Mouse (Mus musculus) C2C12 (cell line): Measurements from ENCODE around the gene Olfr1416. TPM values are rescaled to one million over a fixed set of nuclear protein-coding genes. Genes with fewer than 3 reads are reported as not detected.

ENCODE experiments used
- H3K27me3 ChIP-seq: one replicate; pipeline ENCODE4 v1.6.1; 2011; ENCODE audit not compliant: control insufficient read depth, insufficient read depth, insufficient read length
- H3K36me3 ChIP-seq: one replicate; pipeline ENCODE4 v1.6.1; 2011; ENCODE audit not compliant: control insufficient read depth, insufficient read depth
- H3K4me3 ChIP-seq: one replicate; pipeline ENCODE4 v1.5.1; 2011; ENCODE audit warnings: mild to moderate bottlenecking, control low read depth; ENCODE audit not compliant: poor library complexity, insufficient read depth, severe bottlenecking
- H3K79me2 ChIP-seq: one replicate; pipeline ENCODE4 v1.6.1; 2011; ENCODE audit not compliant: control insufficient read depth, insufficient read depth
- H3K79me3 ChIP-seq: one replicate; pipeline ENCODE4 v1.6.1; 2011; ENCODE audit warnings: low read depth, control low read depth
- H3ac ChIP-seq: one replicate; pipeline ENCODE3; 2011; ENCODE audit warnings: low read depth; ENCODE audit not compliant: control insufficient read depth, insufficient read length
- CEBPB ChIP-seq: IDR thresholded peaks from one replicate; pipeline ENCODE4 v1.6.1; 2011; ENCODE audit warnings: low read depth, mild to moderate bottlenecking, control low read depth, moderate library complexity
- CTCF ChIP-seq: IDR thresholded peaks from one replicate; pipeline ENCODE4 v1.5.1; 2011; ENCODE audit not compliant: control insufficient read depth, insufficient read depth, insufficient read length
- FOSL1 ChIP-seq: IDR thresholded peaks from one replicate; pipeline ENCODE4 v1.8.0; 2011; ENCODE audit warnings: mild to moderate bottlenecking, low read length; ENCODE audit not compliant: poor library complexity, insufficient read depth, severe bottlenecking
- MAX ChIP-seq: IDR thresholded peaks from one replicate; pipeline ENCODE4 v1.6.1; 2011; ENCODE audit warnings: mild to moderate bottlenecking, control low read depth
- MYOD1 ChIP-seq: IDR thresholded peaks from one replicate; pipeline ENCODE4 v1.6.1; 2011; ENCODE audit warnings: low read depth; ENCODE audit not compliant: control insufficient read depth, insufficient read length
- MYOG ChIP-seq: IDR thresholded peaks from one replicate; pipeline ENCODE4 v1.6.1; 2011; ENCODE audit not compliant: control insufficient read depth, insufficient read length; ENCODE audit errors: extremely low read depth
- USF1 ChIP-seq: IDR thresholded peaks from one replicate; pipeline ENCODE4 v1.6.1; 2011; ENCODE audit warnings: low read depth, mild to moderate bottlenecking, control low read depth, moderate library complexity
- polyA plus RNA-seq: library from polyadenylated mRNA; unstranded; fragments of >200 nt; fragmentation: generic; extraction: Trizol; gene quantifications from one replicate; pipeline ENCODE4 v1.2.1, GENCODE M21; 2012; ENCODE audit warnings: missing spikeins

The Olfr1416 gene
- polyA plus RNA-seq, 1 experiment = not detected

GRCm38 (mm10) chr1:92453751-92454445 is 31.0 kb downstream of the Olfr1416 start:
- H3K27me3 ChIP-seq = no peaks in the 10 kb centered on the region
- no peak for TF ChIP-seq FOSL1
- peak; percentile 63 for TF ChIP-seq CEBPB
- no peaks in the 10 kb centered on the region for H3K79me3 ChIP-seq
- peaks cover 92% of the 10 kb centered on the region for H3K36me3 ChIP-seq
- no peak overlapping the region for H3ac ChIP-seq
- H3K79me2 ChIP-seq = no peaks in the 10 kb centered on the region
- H3K4me3 ChIP-seq = no peak overlapping the region

- Histone ChIP-seq H3K79me3 (no peaks in the 10 kb centered on the region), H3K27me3 (no peaks in the 10 kb centered on the region), H3K4me3 (no peak overlapping the region), H3ac (no peak overlapping the region), H3K79me2 (no peaks in the 10 kb centered on the region), H3K36me3 (peaks cover 86% of the 10 kb centered on the region)
- TF ChIP-seq CEBPB (no peak), USF1 (no peak), CTCF (no peak), MYOD1 (no peak), MAX (no peak), MYOG (no peak), FOSL1 (no peak)
Observed at GRCm38 (mm10) chr1:92448293-92448692, 36.6 kb downstream of the Olfr1416 start.

GRCm38 (mm10) chr1:92441453-92442063 is 43.4 kb downstream of the Olfr1416 start:
- Histone ChIP-seq H3K79me2 (no peaks in the 10 kb centered on the region), H3K4me3 (no peak overlapping the region), H3ac (no peak overlapping the region), H3K27me3 (no peaks in the 10 kb centered on the region), H3K36me3 (peaks cover 62% of the 10 kb centered on the region), H3K79me3 (no peaks in the 10 kb centered on the region)
- TF ChIP-seq CTCF = no peak
- TF ChIP-seq USF1 = no peak

- Histone ChIP-seq H3K4me3 (no peak overlapping the region), H3K79me2 (no peaks in the 10 kb centered on the region), H3K79me3 (no peaks in the 10 kb centered on the region), H3K36me3 (peaks cover 52% of the 10 kb centered on the region), H3K27me3 (no peaks in the 10 kb centered on the region), H3ac (no peak overlapping the region)
- TF ChIP-seq FOSL1 = no peak
- TF ChIP-seq MYOG = no peak
- no peak for TF ChIP-seq MYOD1
- no peak for TF ChIP-seq CEBPB
Observed at GRCm38 (mm10) chr1:92440066-92440750, 44.7 kb downstream of the Olfr1416 start.

- no peak for TF ChIP-seq CTCF
- TF ChIP-seq MAX = no peak
- TF ChIP-seq MYOD1 = no peak
- no peak for TF ChIP-seq MYOG
- no peak for TF ChIP-seq USF1
- no peak for TF ChIP-seq CEBPB
- no peak for TF ChIP-seq FOSL1
- Histone ChIP-seq H3K4me3 (no peak overlapping the region), H3K79me3 (no peaks in the 10 kb centered on the region), H3K36me3 (peaks cover 37% of the 10 kb centered on the region), H3K27me3 (no peaks in the 10 kb centered on the region), H3K79me2 (no peaks in the 10 kb centered on the region), H3ac (no peak overlapping the region)
Observed at GRCm38 (mm10) chr1:92437678-92438271, 47.1 kb downstream of the Olfr1416 start.

GRCm38 (mm10) chr1:92436831-92437321 is 48.0 kb downstream of the Olfr1416 start:
- H3K4me3 ChIP-seq = no peak overlapping the region
- H3K79me2 ChIP-seq = no peaks in the 10 kb centered on the region
- no peak overlapping the region for H3ac ChIP-seq
- H3K36me3 ChIP-seq = peaks cover 29% of the 10 kb centered on the region
- no peaks in the 10 kb centered on the region for H3K27me3 ChIP-seq
- TF ChIP-seq MYOD1 (no peak), FOSL1 (no peak), MAX (no peak), CTCF (no peak), MYOG (no peak), USF1 (no peak), CEBPB (no peak)
- H3K79me3 ChIP-seq = no peaks in the 10 kb centered on the region
